Mouse (Mus musculus): ENCODE data around the gene Grn.

- no peak for TF ChIP-seq ZC3H11A (IDR thresholded peaks at IDR 0.05; ENCODE audit: borderline replicate concordance, low read depth, low read length)
- no peak for TF ChIP-seq HCFC1 (IDR thresholded peaks at IDR 0.05; ENCODE audit: borderline replicate concordance, insufficient read depth, low read length)
Observed at GRCm38 (mm10) chr11:102425555-102426316, 4.4 kb upstream of the Grn start.
